Mouse (Mus musculus) brain, embryonic 14.5 days (tissue): ENCODE measurements around the gene Slc34a2. TPM values are rescaled to one million over a fixed set of nuclear protein-coding genes. Genes with fewer than 3 reads are reported as not detected.

Source experiments
- DNase-seq: peaks from one replicate; pipeline ENCODE4 v3.0.0-alpha.2; 2011; ENCODE audit warnings: low read depth
- CTCF ChIP-seq: fragments of 200-500 bp; IDR thresholded peaks from 2 replicates; pipeline ENCODE4 v1.5.1; 2012; ENCODE audit warnings: inconsistent platforms, mild to moderate bottlenecking, moderate library complexity, borderline replicate concordance; ENCODE audit not compliant: insufficient read depth, insufficient read length; ENCODE audit errors: extremely low read depth
- POLR2A ChIP-seq: fragments of 200-500 bp; IDR thresholded peaks from 2 replicates; pipeline ENCODE4 v1.6.1; 2012; ENCODE audit warnings: mild to moderate bottlenecking, inconsistent platforms, borderline replicate concordance; ENCODE audit not compliant: poor library complexity, insufficient read depth, insufficient read length, severe bottlenecking; ENCODE audit errors: extremely low read depth
- polyA plus RNA-seq: library from polyadenylated mRNA; depleted of rRNA; stranded (reverse); fragments of >200 nt; gene quantifications from 2 replicates; pipeline ENCODE4 v1.2.3, GENCODE M21; 2012

Gene Slc34a2
- polyA plus RNA-seq, 1 experiment: 0.11 TPM

- no peak for TF ChIP-seq CTCF
- TF ChIP-seq POLR2A: no peak
- DNase-seq: no peak
These were observed 5.0 kb downstream of the Slc34a2 start for GRCm38 (mm10) chr5:53042771-53043371.

DNA sequence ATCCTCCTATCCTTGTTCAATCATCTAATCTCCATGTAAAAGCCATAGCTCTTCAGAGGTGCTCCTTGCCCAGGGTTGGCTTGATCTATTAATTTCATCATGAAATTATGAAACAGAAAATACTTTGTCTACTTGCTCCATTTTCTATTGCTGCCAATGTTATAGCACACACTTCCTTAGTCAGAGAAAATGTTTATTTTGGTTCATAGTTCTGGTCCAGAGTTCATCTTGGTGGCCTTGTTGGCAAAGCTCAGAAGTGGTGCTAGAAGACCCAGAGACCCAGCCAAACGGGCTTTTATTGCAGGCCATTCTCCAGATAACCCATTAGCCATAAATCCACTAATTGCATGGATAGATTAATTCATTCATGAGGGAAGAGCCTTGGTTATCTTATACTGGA is 5.8 kb downstream of the Slc34a2 start:
- no peak for TF ChIP-seq CTCF
- no peak for TF ChIP-seq POLR2A
- DNase-seq: no peak

GRCm38 (mm10) chr5:53047951-53048350 is 10.1 kb downstream of the Slc34a2 start:
- no peak for TF ChIP-seq CTCF
- no peak for TF ChIP-seq POLR2A
- no peak for DNase-seq

- TF ChIP-seq CTCF: no peak
- DNase-seq: no peak
These were observed 10.7 kb downstream of the Slc34a2 start for GRCm38 (mm10) chr5:53048599-53048998.

DNA sequence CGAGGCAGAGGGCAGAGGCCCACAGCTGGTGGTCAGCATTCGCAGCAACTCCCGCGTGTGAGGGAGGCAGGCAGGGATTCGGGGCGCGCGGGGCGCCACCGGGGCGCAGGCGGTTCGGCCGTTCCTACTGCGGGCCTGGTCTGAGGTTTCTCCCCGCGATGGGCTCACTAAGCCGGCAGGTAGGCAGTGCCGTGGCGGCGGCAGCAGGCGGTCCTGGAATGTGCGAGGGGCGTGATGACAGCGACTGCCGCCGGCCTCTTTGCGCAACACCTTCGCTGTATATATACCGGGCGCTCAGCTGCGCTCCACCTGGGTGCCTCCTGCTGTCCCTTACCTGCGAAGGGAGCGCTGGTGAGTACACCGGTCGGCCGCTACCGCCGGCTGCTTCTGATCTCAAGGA is 11.2 kb downstream of the Slc34a2 start:
- no peak for TF ChIP-seq POLR2A
- no peak for TF ChIP-seq CTCF
- peak; percentile 34 for DNase-seq

DNA sequence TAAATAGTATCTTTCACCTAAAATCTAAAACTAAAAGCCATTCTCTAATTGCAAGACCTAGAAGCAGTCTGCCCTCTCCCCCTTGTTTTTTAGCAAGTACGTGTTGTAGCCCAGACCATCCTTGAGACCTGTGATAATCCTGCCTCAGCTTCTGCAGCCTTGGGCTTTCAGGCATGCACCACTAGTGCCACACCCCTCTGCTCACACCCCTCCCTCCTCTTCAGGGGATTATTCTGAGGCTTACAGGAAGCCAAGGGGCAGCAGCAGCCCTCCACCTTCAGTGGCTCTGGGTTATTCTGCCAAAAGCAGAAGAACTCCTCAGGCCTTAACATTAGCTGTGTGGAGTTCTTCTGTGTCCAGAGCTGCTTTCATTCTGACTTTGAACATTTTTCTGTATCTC is 13.1 kb downstream of the Slc34a2 start:
- no peak for DNase-seq
- TF ChIP-seq CTCF: no peak

GRCm38 (mm10) chr5:53053246-53053645 is 15.4 kb downstream of the Slc34a2 start:
- no peak for DNase-seq
- no peak for TF ChIP-seq POLR2A
- TF ChIP-seq CTCF: no peak

- no peak for TF ChIP-seq CTCF
- TF ChIP-seq POLR2A: no peak
- DNase-seq: no peak
These were observed 23.8 kb downstream of the Slc34a2 start for GRCm38 (mm10) chr5:53061532-53062130.

GRCm38 (mm10) chr5:53074553-53074952 is 36.7 kb downstream of the Slc34a2 start:
- no peak for TF ChIP-seq CTCF
- no peak for TF ChIP-seq POLR2A
- DNase-seq: no peak

- no peak for DNase-seq
- TF ChIP-seq POLR2A (no peak), CTCF (no peak)
These were observed 40.6 kb downstream of the Slc34a2 start for GRCm38 (mm10) chr5:53078453-53078852.

DNA sequence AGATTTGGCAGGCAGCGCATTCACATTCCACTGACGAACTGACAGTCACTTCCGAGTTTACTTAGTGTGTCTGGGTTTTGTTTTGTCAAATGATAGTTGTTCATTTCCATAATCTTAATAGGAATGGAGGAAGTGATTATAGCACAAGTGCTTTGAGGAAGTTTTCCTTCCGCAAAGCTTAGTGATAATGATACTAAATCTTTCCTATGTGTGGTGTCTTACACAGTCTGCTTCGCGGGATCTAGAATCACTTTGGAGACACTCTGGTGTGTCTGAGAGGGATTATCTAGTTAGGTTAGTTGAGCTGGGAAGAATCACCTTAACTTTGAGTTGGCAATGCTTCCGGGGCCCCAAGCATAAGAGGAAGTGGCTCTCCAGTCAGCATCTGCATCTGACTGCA is 49.6 kb downstream of the Slc34a2 start:
- DNase-seq: no peak
- TF ChIP-seq CTCF (no peak), POLR2A (no peak)

DNA sequence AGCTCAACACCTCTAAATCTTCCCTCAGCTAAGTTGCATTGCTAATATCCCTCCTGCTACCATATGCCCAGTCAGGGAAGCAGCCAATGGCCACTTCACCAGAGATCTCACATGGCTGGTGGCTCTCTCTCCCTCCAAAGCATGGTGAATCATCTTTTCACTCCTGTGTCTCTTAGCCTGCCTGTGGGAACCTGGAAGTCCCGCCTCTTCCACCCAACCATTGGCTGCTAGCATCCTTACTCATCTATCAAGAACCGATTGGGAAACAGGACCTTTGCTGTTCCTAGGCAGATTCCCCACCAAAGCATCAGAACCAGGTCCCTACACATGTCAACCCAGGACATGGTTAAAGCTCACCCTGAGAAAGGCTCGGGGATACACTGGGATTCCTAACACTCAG is 53.5 kb downstream of the Slc34a2 start:
- DNase-seq: no peak

More for the DNA sequence above, 53.5 kb downstream of the Slc34a2 start:
- TF ChIP-seq POLR2A (no peak), CTCF (no peak)
